Mouse (Mus musculus) 3134 (cell line): Measurements from ENCODE around the gene Ccdc167.
A peak's percentile ranks its signal among the peaks of the same experiment; 100 is the strongest.

Experiments
- DNase-seq: peaks from one replicate; pipeline ENCODE4 v3.0.0-alpha.2; 2011; ENCODE audit warnings: low spot score; ENCODE audit not compliant: insufficient read length; ENCODE audit errors: extremely low read depth

The Ccdc167 gene

GRCm38 (mm10) chr17:29716732-29717445, at the start of gene Ccdc167:
Gene Ccdc167 (minus strand): TSS chr17:29717044.
- DNase-seq: peak; percentile 95

- no peak for DNase-seq
Observed at GRCm38 (mm10) chr17:29765380-29765779, 48.5 kb upstream of the Ccdc167 start.

GRCm38 (mm10) chr17:29762551-29762950, 45.7 kb upstream of the Ccdc167 start:
- DNase-seq: no peak

- no peak for DNase-seq
Observed at GRCm38 (mm10) chr17:29761938-29762337, 45.1 kb upstream of the Ccdc167 start.

GRCm38 (mm10) chr17:29760404-29761375, 43.8 kb upstream of the Ccdc167 start:
- DNase-seq: no peak

GRCm38 (mm10) chr17:29759963-29760362, 43.1 kb upstream of the Ccdc167 start:
- DNase-seq: no peak

- DNase-seq: no peak
Observed at GRCm38 (mm10) chr17:29756381-29756780, 39.5 kb upstream of the Ccdc167 start.

GRCm38 (mm10) chr17:29754510-29754909, 37.7 kb upstream of the Ccdc167 start:
- DNase-seq: no peak

GRCm38 (mm10) chr17:29747466-29747865, 30.6 kb upstream of the Ccdc167 start:
- no peak for DNase-seq

- no peak for DNase-seq
Observed at GRCm38 (mm10) chr17:29737849-29738804, 21.3 kb upstream of the Ccdc167 start.

GRCm38 (mm10) chr17:29736448-29737014, 19.7 kb upstream of the Ccdc167 start:
- no peak for DNase-seq

GRCm38 (mm10) chr17:29732522-29732921, 15.7 kb upstream of the Ccdc167 start:
- DNase-seq: no peak

GRCm38 (mm10) chr17:29731953-29732325, 15.1 kb upstream of the Ccdc167 start:
- no peak for DNase-seq

- no peak for DNase-seq
Observed at GRCm38 (mm10) chr17:29731266-29731952, 14.6 kb upstream of the Ccdc167 start.

- DNase-seq: peak; percentile 42
Observed at GRCm38 (mm10) chr17:29730510-29731265, 13.8 kb upstream of the Ccdc167 start.

- DNase-seq: no peak
Observed at GRCm38 (mm10) chr17:29728082-29728481, 11.2 kb upstream of the Ccdc167 start.

GRCm38 (mm10) chr17:29725027-29725620, 8.3 kb upstream of the Ccdc167 start:
- DNase-seq: no peak

- no peak for DNase-seq
Observed at GRCm38 (mm10) chr17:29724610-29725009, 7.8 kb upstream of the Ccdc167 start.
